Mouse (Mus musculus): ENCODE data around the gene Zfp648.

GRCm38 (mm10) chr1:154238876-154239275 is 37.9 kb downstream of the Zfp648 start:
- TF ChIP-seq EP300 (IDR thresholded peaks at IDR 0.05; ENCODE audit: insufficient read depth, low read depth, low read length), result no peak
- no peak for TF ChIP-seq POLR2A (IDR thresholded peaks at IDR 0.05; ENCODE audit: insufficient read depth, low read length)

All from ES-Bruce4 (cell line).